Mouse (Mus musculus): ENCODE results near the gene Zbtb20. TPM values are rescaled to one million over a fixed set of nuclear protein-coding genes. Genes with fewer than 3 reads are reported as not detected.

Zbtb20 gene
- polyA plus RNA-seq, 1 experiment from 2014 or later: 44.6 TPM

GRCm38 (mm10) chr16:43592801-43593200 is 717.1 kb downstream of the Zbtb20 start:
- Histone ChIP-seq H3K4me2 (replicated peaks; ENCODE audit: low read depth, low read length) (no peak overlapping the region), H3K9ac (replicated peaks; ENCODE audit: low read length) (no peak overlapping the region), H3K27me3 (ENCODE audit: insufficient read depth, low read length) (no peaks in the 10 kb centered on the region), H3K9me3 (ENCODE audit: low read length) (no peaks in the 10 kb centered on the region), H3K4me1 (ENCODE audit: insufficient read depth, low read length) (peaks cover 4% of the 10 kb centered on the region), H3K4me3 (ENCODE audit: low read length) (no peak overlapping the region), H3K36me3 (ENCODE audit: insufficient read depth, low read length) (no peaks in the 10 kb centered on the region), H3K27ac (ENCODE audit: low read length) (no peak overlapping the region)
- no peak; the same call in 1 of the 2 replicates for ATAC-seq (ENCODE audit: low FRiP score, low TSS enrichment)
- WGBS: 0% methylated on average over 1 of the region's 1 CpGs

GRCm38 (mm10) chr16:43597375-43598060 is 721.8 kb downstream of the Zbtb20 start:
- Histone ChIP-seq H3K9ac (replicated peaks; ENCODE audit: low read length) (no peak overlapping the region), H3K9me3 (ENCODE audit: low read length) (no peaks in the 10 kb centered on the region), H3K4me1 (ENCODE audit: insufficient read depth, low read length) (no peaks in the 10 kb centered on the region), H3K27ac (ENCODE audit: low read length) (no peak overlapping the region), H3K4me3 (ENCODE audit: low read length) (no peak overlapping the region), H3K4me2 (replicated peaks; ENCODE audit: low read depth, low read length) (no peak overlapping the region), H3K36me3 (ENCODE audit: insufficient read depth, low read length) (0 out of 2 replicates have a peak, but pooled peaks cover 10% of the 10 kb centered on the region), H3K27me3 (ENCODE audit: insufficient read depth, low read length) (no peaks in the 10 kb centered on the region)
- ATAC-seq (ENCODE audit: low FRiP score, low TSS enrichment): no peak
- WGBS: 70% methylated on average over 7 of the region's 7 CpGs

DNA sequence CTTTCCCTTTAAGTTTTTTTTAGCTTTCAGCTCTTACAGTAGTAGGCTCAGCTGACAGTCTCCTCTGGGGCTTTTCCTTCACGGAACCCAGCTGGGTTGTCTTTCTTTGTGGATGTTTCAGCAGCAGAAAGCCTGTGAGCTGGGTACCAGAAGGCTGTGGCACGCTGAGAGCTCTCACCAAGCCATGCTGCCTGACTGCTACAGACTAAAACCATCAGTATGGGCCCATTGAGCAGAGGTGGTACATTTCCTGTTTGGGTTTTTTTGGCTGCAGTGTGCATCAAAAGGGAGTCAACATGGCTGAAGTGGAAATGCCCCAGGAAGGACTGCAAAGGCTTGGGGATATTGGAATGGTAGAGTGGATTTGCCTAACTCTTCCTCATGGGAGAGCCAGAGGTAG is 724.0 kb downstream of the Zbtb20 start:
- Histone ChIP-seq H3K27me3 (ENCODE audit: insufficient read depth, low read length) (no peaks in the 10 kb centered on the region), H3K9me3 (ENCODE audit: low read length) (no peaks in the 10 kb centered on the region), H3K4me3 (ENCODE audit: low read length) (no peak overlapping the region), H3K9ac (replicated peaks; ENCODE audit: low read length) (no peak overlapping the region), H3K4me1 (ENCODE audit: insufficient read depth, low read length) (0 out of 2 replicates have a peak, but pooled peaks cover 4% of the 10 kb centered on the region), H3K27ac (ENCODE audit: low read length) (no peak overlapping the region), H3K36me3 (ENCODE audit: insufficient read depth, low read length) (0 out of 2 replicates have a peak, but pooled peaks cover 10% of the 10 kb centered on the region), H3K4me2 (replicated peaks; ENCODE audit: low read depth, low read length) (no peak overlapping the region)
- 86% methylated on average over 2 of the region's 2 CpGs for WGBS
- ATAC-seq (ENCODE audit: low FRiP score, low TSS enrichment): no peak

DNA sequence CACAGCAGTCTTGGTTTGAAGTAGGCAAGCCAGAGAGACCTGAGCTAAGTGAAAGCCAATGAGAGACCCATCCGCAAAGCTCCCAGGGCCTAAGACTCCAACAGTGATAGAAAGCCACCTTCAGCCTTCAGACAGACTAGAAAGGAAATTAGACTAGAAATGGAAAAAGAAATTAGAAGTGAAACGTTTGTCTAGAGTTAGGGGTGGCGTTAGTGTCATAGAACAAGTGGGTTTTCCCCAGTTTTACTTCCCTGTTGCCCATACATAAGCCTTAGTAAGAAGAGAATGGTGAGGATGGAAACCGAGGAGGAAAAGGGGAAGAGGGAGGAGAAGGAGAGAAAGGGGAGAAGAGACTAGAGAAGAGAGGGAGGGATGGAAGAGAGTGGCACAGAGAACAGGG is 726.9 kb downstream of the Zbtb20 start:
- no peak overlapping the region for H3K9ac ChIP-seq (replicated peaks; ENCODE audit: low read length)
- no peak overlapping the region for H3K27ac ChIP-seq (ENCODE audit: low read length)
- no peak overlapping the region for H3K4me2 ChIP-seq (replicated peaks; ENCODE audit: low read depth, low read length)
- H3K9me3 ChIP-seq (ENCODE audit: low read length): 0 out of 2 replicates have a peak, but pooled peaks cover 3% of the 10 kb centered on the region
- 77% methylated on average over 4 of the region's 4 CpGs for WGBS
- ATAC-seq (ENCODE audit: low FRiP score, low TSS enrichment): no peak
- peaks cover 13% of the 10 kb centered on the region; the same call in 1 of the 2 replicates for H3K36me3 ChIP-seq (ENCODE audit: insufficient read depth, low read length)
- H3K27me3 ChIP-seq (ENCODE audit: insufficient read depth, low read length): no peaks in the 10 kb centered on the region
- H3K4me3 ChIP-seq (ENCODE audit: low read length): no peak overlapping the region
- 0 out of 2 replicates have a peak, but pooled peaks cover 4% of the 10 kb centered on the region for H3K4me1 ChIP-seq (ENCODE audit: insufficient read depth, low read length)

- H3K36me3 ChIP-seq (ENCODE audit: insufficient read depth, low read length): peaks cover 15% of the 10 kb centered on the region; the same call in 1 of the 2 replicates
- H3K4me3 ChIP-seq (ENCODE audit: low read length): no peak overlapping the region
- 0 out of 2 replicates have a peak, but pooled peaks cover 6% of the 10 kb centered on the region for H3K9me3 ChIP-seq (ENCODE audit: low read length)
- no peaks in the 10 kb centered on the region for H3K27me3 ChIP-seq (ENCODE audit: insufficient read depth, low read length)
- no peak overlapping the region for H3K27ac ChIP-seq (ENCODE audit: low read length)
- H3K4me2 ChIP-seq (replicated peaks; ENCODE audit: low read depth, low read length): no peak overlapping the region
- H3K9ac ChIP-seq (replicated peaks; ENCODE audit: low read length): no peak overlapping the region
- no peak for ATAC-seq (ENCODE audit: low FRiP score, low TSS enrichment)
- 20% methylated on average over 9 of the region's 9 CpGs for WGBS
- H3K4me1 ChIP-seq (ENCODE audit: insufficient read depth, low read length): 0 out of 2 replicates have a peak, but pooled peaks cover 4% of the 10 kb centered on the region
Observed at GRCm38 (mm10) chr16:43603591-43604141, 728.0 kb downstream of the Zbtb20 start.

- no peak overlapping the region for H3K4me3 ChIP-seq (ENCODE audit: low read length)
- peaks cover 15% of the 10 kb centered on the region; the same call in 1 of the 2 replicates for H3K36me3 ChIP-seq (ENCODE audit: insufficient read depth, low read length)
- H3K9ac ChIP-seq (replicated peaks; ENCODE audit: low read length): no peak overlapping the region
- H3K9me3 ChIP-seq (ENCODE audit: low read length): 0 out of 2 replicates have a peak, but pooled peaks cover 6% of the 10 kb centered on the region
- no peak for ATAC-seq (ENCODE audit: low FRiP score, low TSS enrichment)
- H3K27ac ChIP-seq (ENCODE audit: low read length): no peak overlapping the region
- H3K4me1 ChIP-seq (ENCODE audit: insufficient read depth, low read length): 0 out of 2 replicates have a peak, but pooled peaks cover 4% of the 10 kb centered on the region
- H3K27me3 ChIP-seq (ENCODE audit: insufficient read depth, low read length): no peaks in the 10 kb centered on the region
- WGBS: 83% methylated on average over 4 of the region's 4 CpGs
- H3K4me2 ChIP-seq (replicated peaks; ENCODE audit: low read depth, low read length): no peak overlapping the region
Observed at GRCm38 (mm10) chr16:43604399-43605013, 728.8 kb downstream of the Zbtb20 start.

DNA sequence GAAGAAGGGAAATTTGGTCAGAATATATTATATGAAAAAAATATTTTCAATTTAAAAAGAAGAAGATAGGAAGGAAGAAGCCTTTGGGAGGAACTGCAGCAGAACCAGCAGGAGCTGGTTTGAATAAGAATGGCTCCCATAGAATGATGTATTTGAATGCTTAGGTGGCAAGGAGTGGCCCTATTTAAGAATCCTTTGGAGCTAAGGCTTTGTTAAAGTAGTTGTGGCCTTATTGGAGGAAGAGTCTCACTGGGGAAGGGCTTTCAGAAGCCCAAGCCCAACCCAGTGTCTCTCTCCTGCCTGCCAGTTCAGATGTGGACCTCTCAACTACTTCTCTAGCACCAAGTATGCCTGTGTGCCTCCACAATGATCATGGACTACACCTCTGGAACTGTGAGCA is 731.4 kb downstream of the Zbtb20 start:
- Histone ChIP-seq H3K4me2 (replicated peaks; ENCODE audit: low read depth, low read length) (no peak overlapping the region), H3K9me3 (ENCODE audit: low read length) (0 out of 2 replicates have a peak, but pooled peaks cover 6% of the 10 kb centered on the region), H3K4me1 (ENCODE audit: insufficient read depth, low read length) (0 out of 2 replicates have a peak, but pooled peaks cover 4% of the 10 kb centered on the region), H3K27me3 (ENCODE audit: insufficient read depth, low read length) (no peaks in the 10 kb centered on the region), H3K36me3 (ENCODE audit: insufficient read depth, low read length) (peaks cover 12% of the 10 kb centered on the region), H3K9ac (replicated peaks; ENCODE audit: low read length) (no peak overlapping the region), H3K27ac (ENCODE audit: low read length) (no peak overlapping the region), H3K4me3 (ENCODE audit: low read length) (no peak overlapping the region)
- ATAC-seq (ENCODE audit: low FRiP score, low TSS enrichment): no peak

GRCm38 (mm10) chr16:43608066-43608465 is 732.4 kb downstream of the Zbtb20 start:
- H3K4me2 ChIP-seq (replicated peaks; ENCODE audit: low read depth, low read length): no peak overlapping the region
- H3K9me3 ChIP-seq (ENCODE audit: low read length): 0 out of 2 replicates have a peak, but pooled peaks cover 6% of the 10 kb centered on the region
- H3K27ac ChIP-seq (ENCODE audit: low read length): no peak overlapping the region
- H3K27me3 ChIP-seq (ENCODE audit: insufficient read depth, low read length): no peaks in the 10 kb centered on the region
- H3K4me1 ChIP-seq (ENCODE audit: insufficient read depth, low read length): 0 out of 2 replicates have a peak, but pooled peaks cover 4% of the 10 kb centered on the region
- H3K9ac ChIP-seq (replicated peaks; ENCODE audit: low read length): no peak overlapping the region
- peaks cover 12% of the 10 kb centered on the region for H3K36me3 ChIP-seq (ENCODE audit: insufficient read depth, low read length)
- no peak for ATAC-seq (ENCODE audit: low FRiP score, low TSS enrichment)
- no peak overlapping the region for H3K4me3 ChIP-seq (ENCODE audit: low read length)

GRCm38 (mm10) chr16:43610375-43610774 is 734.7 kb downstream of the Zbtb20 start:
- Histone ChIP-seq H3K4me2 (replicated peaks; ENCODE audit: low read depth, low read length) (no peak overlapping the region), H3K27me3 (ENCODE audit: insufficient read depth, low read length) (no peaks in the 10 kb centered on the region), H3K27ac (ENCODE audit: low read length) (no peak overlapping the region), H3K36me3 (ENCODE audit: insufficient read depth, low read length) (peaks cover 12% of the 10 kb centered on the region), H3K9me3 (ENCODE audit: low read length) (0 out of 2 replicates have a peak, but pooled peaks cover 6% of the 10 kb centered on the region), H3K4me3 (ENCODE audit: low read length) (no peak overlapping the region), H3K9ac (replicated peaks; ENCODE audit: low read length) (no peak overlapping the region), H3K4me1 (ENCODE audit: insufficient read depth, low read length) (peaks cover 10% of the 10 kb centered on the region)
- 93% methylated on average over 10 of the region's 10 CpGs for WGBS
- no peak for ATAC-seq (ENCODE audit: low FRiP score, low TSS enrichment)
